Mouse (Mus musculus) monocyte, adult 5-6 weeks (primary cell): ENCODE results near the gene Cdh4. TPM values are rescaled to one million over a fixed set of nuclear protein-coding genes. Genes with fewer than 3 reads are reported as not detected.

Source experiments
- ATAC-seq: fragments of 153-309, 156-312 bp; replicated peaks from 2 replicates; pipeline ENCODE4 v1.8.0; 2017; ENCODE audit warnings: mild to moderate bottlenecking; ENCODE audit not compliant: low TSS enrichment, insufficient number of reproducible peaks, severe bottlenecking, poor library complexity, low FRiP score
- total RNA-seq: library from RNA; stranded (forward); fragments of 200-1000, 200-491, 200-594 nt; gene quantifications from 3 replicates; pipeline ENCODE4 v1.2.3, GENCODE M21; 2017

Cdh4 gene
- total RNA-seq, 1 experiment from 2014 or later: not detected

DNA sequence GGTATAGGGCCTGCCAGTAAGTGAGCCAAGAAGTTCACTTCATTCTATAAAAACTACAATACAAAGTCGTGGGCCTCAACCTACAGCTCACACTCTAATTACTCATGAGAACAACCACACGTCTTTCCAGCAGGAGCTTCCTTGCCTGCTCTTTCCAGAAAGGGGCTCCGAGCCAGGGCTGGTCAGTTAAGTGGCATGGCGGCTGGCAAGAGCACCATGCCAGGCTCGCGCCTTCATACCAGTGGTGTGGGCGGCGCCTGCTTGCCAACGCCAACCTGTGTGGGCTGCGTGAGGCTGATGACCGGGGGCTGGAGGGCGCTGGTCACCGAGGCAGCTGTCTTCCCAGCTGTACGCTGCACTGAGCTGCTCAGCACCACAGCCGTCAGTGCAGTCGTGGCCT, 489.5 kb downstream of the Cdh4 start:
- no peak for ATAC-seq

DNA sequence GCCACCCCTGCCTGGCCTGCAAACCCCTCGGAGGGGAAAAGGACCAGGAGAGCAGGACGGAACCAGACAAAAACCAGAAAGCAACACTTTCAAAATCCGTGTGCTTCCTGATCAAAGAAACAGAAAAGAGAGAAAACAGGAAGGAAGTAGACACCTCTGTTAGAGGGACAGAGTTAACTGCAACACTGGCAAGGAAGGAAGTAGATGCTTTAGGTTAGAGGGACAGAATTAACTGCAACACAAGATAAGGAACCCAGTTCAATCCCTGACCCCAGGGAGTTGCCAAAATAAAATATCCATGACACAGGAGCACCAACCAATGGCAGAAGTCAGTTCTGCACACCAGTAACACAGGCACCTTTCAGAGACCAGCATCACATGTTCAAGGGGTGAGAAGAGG, 491.9 kb downstream of the Cdh4 start:
- ATAC-seq: no peak

DNA sequence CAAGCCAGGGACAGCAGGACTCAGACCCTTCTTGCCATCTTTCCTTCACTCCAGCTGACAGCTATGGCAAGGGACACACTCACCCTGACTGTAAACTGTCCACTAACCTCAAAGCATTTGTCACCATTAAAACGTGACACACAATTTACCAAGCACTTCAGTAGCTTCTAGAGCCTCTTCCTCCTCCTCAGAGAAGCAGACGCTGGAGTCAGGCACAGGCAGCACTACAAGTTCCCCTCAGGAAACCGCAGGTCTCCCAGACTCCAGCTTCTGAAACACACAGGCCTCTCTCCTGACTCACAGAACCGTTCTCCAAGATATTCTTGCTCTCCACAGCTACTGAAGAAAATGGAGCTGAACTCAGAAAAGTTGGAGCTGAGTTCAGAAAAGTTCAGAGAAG, 494.9 kb downstream of the Cdh4 start:
- no peak for ATAC-seq

DNA sequence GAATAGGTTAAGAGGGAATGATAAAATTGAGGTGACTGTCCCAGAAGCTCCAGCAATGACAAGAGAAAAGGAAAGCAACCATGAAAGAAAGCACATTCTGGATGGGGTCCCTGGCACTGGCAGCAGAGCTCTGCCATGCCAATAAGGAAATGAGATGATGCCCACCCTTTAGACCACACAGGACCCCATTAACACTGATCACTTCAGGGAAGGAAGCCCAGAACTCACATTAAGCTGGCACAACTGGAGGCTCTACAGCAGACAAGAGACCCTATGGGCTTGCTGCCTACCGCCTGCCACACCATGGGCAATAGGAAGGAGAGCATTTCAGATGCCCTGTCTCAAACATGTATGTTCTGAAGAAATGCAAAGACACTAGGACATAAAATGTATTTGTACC, 499.5 kb downstream of the Cdh4 start:
- no peak for ATAC-seq

DNA sequence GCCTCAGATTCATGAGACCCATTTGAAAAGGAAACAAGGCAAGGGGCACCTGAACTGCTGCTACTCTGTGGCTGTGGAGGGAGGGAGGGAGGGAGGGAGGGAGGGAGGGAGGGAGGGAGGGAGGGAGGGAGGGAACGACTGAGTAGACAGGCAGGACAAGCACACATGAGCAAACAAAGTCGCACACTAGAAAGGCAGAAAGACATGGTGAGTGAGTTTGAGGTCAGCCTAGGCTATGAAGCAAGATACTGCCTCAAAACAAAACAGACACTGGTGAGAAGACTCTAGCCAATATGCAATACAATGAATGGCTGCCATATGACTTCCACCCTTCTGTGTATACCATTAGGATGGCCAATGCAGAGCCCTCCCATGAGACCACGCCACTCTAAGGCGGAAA, 502.8 kb downstream of the Cdh4 start:
- ATAC-seq: no peak

DNA sequence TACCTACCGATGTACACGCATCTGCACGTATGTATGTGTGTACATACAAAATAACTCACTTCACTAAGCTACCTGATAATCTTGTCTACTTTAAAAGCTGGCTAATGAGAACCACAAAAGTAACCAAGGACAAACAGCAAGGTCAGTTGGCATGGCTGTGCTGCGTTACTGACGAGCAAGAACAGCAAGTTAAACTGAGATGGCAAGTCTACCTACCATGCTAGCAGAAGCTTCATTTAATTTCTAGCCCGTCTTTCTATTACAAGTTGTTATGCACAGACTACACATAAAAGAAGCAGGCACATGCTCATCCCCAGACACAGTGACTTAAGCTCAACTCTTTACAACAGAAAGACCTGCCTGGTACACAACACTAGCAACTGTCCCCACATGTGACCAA, 504.3 kb downstream of the Cdh4 start:
- no peak for ATAC-seq

DNA sequence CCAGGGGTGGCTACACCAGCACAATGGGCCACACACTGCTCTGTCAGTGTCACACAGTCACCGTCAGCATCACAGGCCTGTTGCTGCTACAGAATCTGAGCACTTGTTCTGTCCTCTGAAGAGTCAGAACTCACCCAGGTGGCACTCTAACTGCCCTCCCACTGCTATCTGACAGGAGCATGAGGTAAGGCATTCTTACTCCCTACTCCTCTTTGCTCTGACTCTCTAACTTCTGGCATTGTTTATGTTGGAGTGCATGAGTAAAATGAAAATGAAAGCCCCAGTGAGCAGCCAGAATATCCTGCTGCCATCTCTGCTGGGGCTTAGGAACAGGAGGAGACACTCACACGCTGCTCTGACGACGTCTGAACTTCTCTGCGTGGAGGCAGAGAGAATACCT, 505.4 kb downstream of the Cdh4 start:
- no peak for ATAC-seq

DNA sequence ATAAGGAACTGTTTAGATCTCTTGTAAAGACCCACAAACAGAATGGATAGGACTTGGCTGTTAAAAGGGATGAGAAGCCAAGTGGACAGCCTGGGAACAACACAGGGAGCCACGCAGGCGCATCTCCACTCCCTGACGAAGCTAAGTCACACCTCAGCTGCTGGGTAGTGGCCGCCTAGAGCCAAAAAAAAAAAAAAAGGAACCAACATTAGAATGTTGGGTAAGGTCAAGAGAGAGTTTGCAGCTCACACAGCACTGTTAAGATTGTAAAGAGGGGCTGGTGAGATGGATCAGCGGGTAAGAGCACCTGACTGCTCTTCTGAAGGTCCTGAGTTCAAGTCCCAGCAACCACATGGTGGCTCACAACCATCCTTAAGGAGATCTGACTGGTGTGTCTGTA, 506.6 kb downstream of the Cdh4 start:
- ATAC-seq: peak; percentile 52
